Mouse (Mus musculus) hematopoietic multipotent progenitor cell, adult 10-12 weeks (in vitro differentiated cells): Measurements from ENCODE around the gene Spa17. TPM values are rescaled to one million over a fixed set of nuclear protein-coding genes. Genes with fewer than 3 reads are reported as not detected.

Experiments
- polyA plus RNA-seq: library from polyadenylated mRNA; stranded (reverse); fragments of >175 nt; gene quantifications from 2 replicates; pipeline ENCODE4 v1.2.3, GENCODE M21; 2012; ENCODE audit warnings: low replicate concordance

Gene Spa17
- 0.77 TPM in 1 of 2 replicates, not detected in the other for polyA plus RNA-seq

GRCm38 (mm10) chr9:37613182-37613910, at the start of gene Spa17:
Spa17 (minus strand) TSS chr9:37613722.

GRCm38 (mm10) chr9:37656931-37657481, 43.5 kb upstream of the Spa17 start, which contains the start of gene Tbrg1:
Tbrg1 (minus strand) TSS chr9:37657312.

DNA sequence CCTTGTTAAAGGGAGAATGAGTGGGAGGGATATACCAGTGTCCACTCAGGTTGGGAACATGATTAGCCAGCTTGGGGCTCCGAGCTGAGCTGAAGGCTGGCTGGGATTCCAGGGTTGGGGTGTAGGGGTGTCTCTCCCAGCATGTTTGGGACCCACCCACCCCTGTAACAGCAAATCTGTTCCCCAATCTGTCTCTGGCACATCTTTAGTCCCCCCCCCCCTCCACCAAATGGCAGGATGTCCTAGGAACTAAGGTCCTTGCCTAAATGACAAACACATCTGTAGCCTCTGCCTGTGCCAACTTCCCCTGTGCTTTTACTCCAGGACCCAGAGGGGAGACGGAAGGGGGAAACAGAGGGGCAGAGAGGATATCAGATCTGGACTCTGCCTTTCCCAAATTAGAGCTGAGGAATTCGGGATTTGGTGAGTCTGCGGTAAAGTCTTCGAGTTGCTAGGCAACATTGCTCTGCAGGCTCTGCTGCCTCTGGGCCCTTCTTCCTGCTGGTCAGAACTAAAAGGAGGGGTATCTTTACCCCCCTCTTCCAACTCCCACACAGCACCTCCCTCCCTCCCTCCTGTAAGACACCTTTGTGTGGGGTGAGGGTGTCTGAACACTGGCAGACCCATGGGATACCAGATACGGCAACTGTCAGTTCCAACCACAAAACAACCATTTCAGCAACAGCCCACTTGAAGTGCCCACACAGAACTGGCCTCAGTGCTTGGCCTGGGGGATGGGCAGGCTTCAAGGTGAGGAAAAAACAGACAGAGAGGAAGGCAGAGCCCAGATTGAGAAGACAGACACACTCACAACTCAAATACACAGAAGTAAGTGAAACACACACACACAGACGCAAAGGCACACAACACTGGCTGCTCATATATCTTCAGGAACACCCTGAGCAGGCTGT, 58.4 kb downstream of the Spa17 start, which contains the start of gene Siae:
Gene Siae, plus strand, starts transcription at position 861 of the 911 bp plus-strand sequence.

Other genes starting within 250 kb of the Spa17 start
- gene Hepacam, start 246.4 kb downstream of the Spa17 start, polyA plus RNA-seq: not detected in 2 replicates
- gene Robo4, start 211.8 kb downstream of the Spa17 start, polyA plus RNA-seq: 1.1 and 2.0 TPM in 2 replicates
- 0.21 and 0.71 TPM in 2 replicates for gene Robo3, start 180.5 kb downstream of the Spa17 start, polyA plus RNA-seq
- gene Msantd2, start 124.4 kb downstream of the Spa17 start, polyA plus RNA-seq: 15.5 and 39.2 TPM in 2 replicates
- 1.2 and 2.2 TPM in 2 replicates for gene Esam, start 85.6 kb downstream of the Spa17 start, polyA plus RNA-seq
- gene Vsig2, start 74.5 kb downstream of the Spa17 start, polyA plus RNA-seq: not detected in 2 replicates
- gene Nrgn, start 60.8 kb downstream of the Spa17 start, polyA plus RNA-seq: 101 and 116 TPM in 2 replicates
- 0.35 and 1.1 TPM in 2 replicates for gene Siae, start 58.0 kb downstream of the Spa17 start, polyA plus RNA-seq
- gene Tbrg1, start 43.6 kb upstream of the Spa17 start, polyA plus RNA-seq: 29.6 and 34.1 TPM in 2 replicates
- not detected in 2 replicates for gene Panx3, start 55.5 kb upstream of the Spa17 start, polyA plus RNA-seq
- gene Olfr160, start 102.5 kb upstream of the Spa17 start, polyA plus RNA-seq: not detected in 2 replicates
- gene Olfr874, start 131.4 kb upstream of the Spa17 start, polyA plus RNA-seq: not detected in 2 replicates
- gene Olfr875, start 158.1 kb upstream of the Spa17 start, polyA plus RNA-seq: not detected in 2 replicates
- not detected in 2 replicates for gene Olfr876, start 189.3 kb upstream of the Spa17 start, polyA plus RNA-seq
- gene Olfr877, start 240.5 kb upstream of the Spa17 start, polyA plus RNA-seq: not detected in 2 replicates